Mouse (Mus musculus) heart, embryonic 16.5 days (tissue): ENCODE results near the gene BC030867. TPM values are rescaled to one million over a fixed set of nuclear protein-coding genes. Genes with fewer than 3 reads are reported as not detected.

Experiments
- ATAC-seq: fragments of 200-750 bp; cut with Nextera tagmentation; replicated peaks from 2 replicates; pipeline ENCODE4 v1.8.0; 2017; ENCODE audit warnings: moderate number of reproducible peaks; ENCODE audit not compliant: insufficient read depth, low FRiP score; ENCODE audit errors: extremely low read depth
- H3K27ac ChIP-seq: fragments of 300-500 bp; sonication (generic); 2 replicates; pipeline ENCODE4 v1.5.1; 2014; ENCODE audit warnings: mild to moderate bottlenecking, low read length, control low read depth, moderate library complexity
- H3K27me3 ChIP-seq: fragments of 300-500 bp; sonication (generic); 2 replicates; pipeline ENCODE4 v1.6.1; 2014; ENCODE audit warnings: low read length, mixed read lengths; ENCODE audit not compliant: control insufficient read depth, insufficient read depth
- H3K36me3 ChIP-seq: fragments of 300-500 bp; sonication (generic); 2 replicates; pipeline ENCODE4 v1.6.1; 2014; ENCODE audit not compliant: control insufficient read depth, insufficient read depth
- H3K4me1 ChIP-seq: fragments of 300-500 bp; sonication (generic); 2 replicates; pipeline ENCODE4 v1.6.1; 2014; ENCODE audit warnings: low read length, mixed read lengths; ENCODE audit not compliant: control insufficient read depth, insufficient read depth
- H3K4me2 ChIP-seq: fragments of 300-500 bp; sonication (generic); 2 replicates; pipeline ENCODE4 v1.6.1; 2014; ENCODE audit warnings: low read depth, mild to moderate bottlenecking, control low read depth, low read length
- H3K4me3 ChIP-seq: fragments of 300-500 bp; sonication (generic); 2 replicates; pipeline ENCODE4 v1.5.1; 2014; ENCODE audit warnings: mild to moderate bottlenecking, control low read depth, low read length
- H3K9ac ChIP-seq: fragments of 300-500 bp; sonication (generic); 2 replicates; pipeline ENCODE4 v1.6.1; 2014; ENCODE audit warnings: low read length, control low read depth
- H3K9me3 ChIP-seq: fragments of 300-500 bp; sonication (generic); replicated peaks from 2 replicates; pipeline ENCODE4 v1.6.1; 2016; ENCODE audit warnings: low read length; ENCODE audit not compliant: control insufficient read depth
- WGBS: fragments of 180-500 bp; shearing (Covaris S2); extraction: QIAGEN DNeasy Blood & Tissue Kit; methylation state at CpG from one replicate; pipeline ENCODE4 v1.1.7; 2014; 5-methylcytosine and 5-hydroxymethylcytosine counted together
- polyA plus RNA-seq: library from polyadenylated mRNA; unstranded; fragments of >200 nt; fragmentation: Nextera tagmentation; extraction: Ambion mirVana; gene quantifications from 2 replicates; pipeline ENCODE4 v1.2.1, GENCODE M21; 2015

Gene BC030867
- polyA plus RNA-seq, 1 experiment from 2014 or later = 11.8 TPM

GRCm38 (mm10) chr11:102297577-102298556 lies 49.2 kb downstream of the BC030867 start:
- Histone ChIP-seq H3K4me3 (peak overlapping the region; percentile 81), H3K9me3 (no peaks in the 10 kb centered on the region), H3K36me3 (peaks cover 9% of the 10 kb centered on the region; the same call in 1 of the 2 replicates), H3K27ac (peak overlapping the region; percentile 99), H3K4me2 (peak overlapping the region; percentile 98), H3K4me1 (peaks cover 20% of the 10 kb centered on the region), H3K27me3 (no peaks in the 10 kb centered on the region), H3K9ac (peak overlapping the region; percentile 91)
- WGBS = 23% methylated on average over 27 of the region's 27 CpGs
- ATAC-seq = peak; percentile 5; the same call in 1 of the 2 replicates

GRCm38 (mm10) chr11:102299839-102300238 lies 51.2 kb downstream of the BC030867 start:
- WGBS = 20% methylated on average over 1 of the region's 1 CpGs
- no peak overlapping the region for H3K27ac ChIP-seq
- ATAC-seq = no peak

GRCm38 (mm10) chr11:102304141-102304540 lies 55.5 kb downstream of the BC030867 start:
- Histone ChIP-seq H3K27ac (no peak overlapping the region), H3K4me1 (peaks cover 4% of the 10 kb centered on the region), H3K9me3 (no peaks in the 10 kb centered on the region), H3K4me2 (no peak overlapping the region), H3K9ac (no peak overlapping the region), H3K36me3 (peaks cover 22% of the 10 kb centered on the region), H3K27me3 (no peaks in the 10 kb centered on the region), H3K4me3 (no peak overlapping the region)
- ATAC-seq = no peak
- 51% methylated on average over 2 of the region's 2 CpGs for WGBS

More at GRCm38 (mm10) chr11:102299839-102300238, 51.2 kb downstream of the BC030867 start:
- Histone ChIP-seq H3K27me3 (no peaks in the 10 kb centered on the region), H3K4me1 (peaks cover 13% of the 10 kb centered on the region), H3K36me3 (no peaks in the 10 kb centered on the region), H3K9me3 (no peaks in the 10 kb centered on the region), H3K4me3 (no peak overlapping the region), H3K9ac (no peak overlapping the region), H3K4me2 (no peak overlapping the region)

GRCm38 (mm10) chr11:102305359-102305758 lies 56.7 kb downstream of the BC030867 start:
- no peak for ATAC-seq
- Histone ChIP-seq H3K4me3 (no peak overlapping the region), H3K9me3 (no peaks in the 10 kb centered on the region), H3K4me2 (no peak overlapping the region), H3K36me3 (peaks cover 28% of the 10 kb centered on the region), H3K4me1 (peaks cover 14% of the 10 kb centered on the region), H3K9ac (no peak overlapping the region), H3K27ac (no peak overlapping the region), H3K27me3 (no peaks in the 10 kb centered on the region)
- 55% methylated on average over 3 of the region's 3 CpGs for WGBS

DNA sequence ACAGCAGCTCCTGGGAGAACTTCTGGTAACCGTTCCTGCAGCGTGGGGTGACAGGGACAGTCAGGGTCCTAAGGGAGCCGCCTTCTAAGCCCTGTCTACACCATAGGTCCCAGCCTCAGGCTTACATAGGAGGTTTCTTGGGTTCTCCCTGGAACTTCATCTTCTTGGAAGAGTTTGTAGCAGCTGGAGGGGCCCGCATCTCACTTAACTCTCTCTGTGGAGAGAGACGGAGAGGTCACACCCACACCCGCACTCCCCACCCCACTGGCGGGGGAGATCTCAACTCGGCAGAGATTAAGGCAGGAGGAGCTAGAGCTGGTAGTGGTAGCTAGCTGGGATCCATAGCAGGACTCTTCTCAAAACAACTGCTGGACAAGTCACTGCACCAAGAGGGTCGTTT lies 59.4 kb downstream of the BC030867 start:
- no peak overlapping the region for H3K4me2 ChIP-seq
- H3K4me1 ChIP-seq = peaks cover 22% of the 10 kb centered on the region
- 74% methylated on average over 9 of the region's 9 CpGs for WGBS
- no peak overlapping the region for H3K4me3 ChIP-seq
- no peak for ATAC-seq
- H3K27ac ChIP-seq = no peak overlapping the region
- peaks cover 34% of the 10 kb centered on the region for H3K36me3 ChIP-seq
- H3K27me3 ChIP-seq = no peaks in the 10 kb centered on the region
- H3K9ac ChIP-seq = no peak overlapping the region
- no peaks in the 10 kb centered on the region for H3K9me3 ChIP-seq

DNA sequence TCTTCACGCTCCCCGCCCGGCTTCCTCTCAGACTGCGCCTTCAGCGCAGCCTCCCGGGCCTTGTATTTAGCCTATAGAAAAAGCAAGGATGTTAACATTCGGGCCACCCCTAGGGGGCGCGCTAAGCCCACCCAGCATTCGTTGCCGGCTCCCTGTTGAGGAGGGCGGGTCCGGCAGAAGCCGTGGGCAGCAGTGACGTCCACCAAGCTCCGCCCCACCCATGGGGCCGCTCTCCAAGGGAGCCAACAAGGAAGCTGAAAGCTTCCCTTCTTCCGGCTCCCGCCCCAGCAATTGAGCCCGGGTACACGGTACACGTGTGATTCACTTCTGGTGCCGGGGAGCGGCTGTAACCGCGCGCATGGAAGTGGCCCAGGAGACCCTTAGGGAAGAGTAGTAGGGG lies 60.3 kb downstream of the BC030867 start:
- Histone ChIP-seq H3K9ac (peak overlapping the region; percentile 63), H3K4me3 (peak overlapping the region; percentile 57), H3K27ac (peak overlapping the region; percentile 78), H3K4me2 (peak overlapping the region; percentile 82), H3K4me1 (peaks cover 22% of the 10 kb centered on the region), H3K27me3 (no peaks in the 10 kb centered on the region), H3K36me3 (peaks cover 42% of the 10 kb centered on the region), H3K9me3 (no peaks in the 10 kb centered on the region)
- ATAC-seq = peak; percentile 96
- WGBS = under 1% methylated on average over 27 of the region's 27 CpGs

GRCm38 (mm10) chr11:102309821-102310617 lies 61.3 kb downstream of the BC030867 start:
- 88% methylated on average over 22 of the region's 22 CpGs for WGBS
- peak overlapping the region; percentile 63 for H3K9ac ChIP-seq
- no peaks in the 10 kb centered on the region for H3K27me3 ChIP-seq
- ATAC-seq = no peak
- peaks cover 22% of the 10 kb centered on the region for H3K4me1 ChIP-seq
- peak overlapping the region; percentile 57 for H3K4me3 ChIP-seq
- H3K27ac ChIP-seq = peak overlapping the region; percentile 78
- peak overlapping the region; percentile 82 for H3K4me2 ChIP-seq
- H3K9me3 ChIP-seq = no peaks in the 10 kb centered on the region
- H3K36me3 ChIP-seq = peaks cover 53% of the 10 kb centered on the region

DNA sequence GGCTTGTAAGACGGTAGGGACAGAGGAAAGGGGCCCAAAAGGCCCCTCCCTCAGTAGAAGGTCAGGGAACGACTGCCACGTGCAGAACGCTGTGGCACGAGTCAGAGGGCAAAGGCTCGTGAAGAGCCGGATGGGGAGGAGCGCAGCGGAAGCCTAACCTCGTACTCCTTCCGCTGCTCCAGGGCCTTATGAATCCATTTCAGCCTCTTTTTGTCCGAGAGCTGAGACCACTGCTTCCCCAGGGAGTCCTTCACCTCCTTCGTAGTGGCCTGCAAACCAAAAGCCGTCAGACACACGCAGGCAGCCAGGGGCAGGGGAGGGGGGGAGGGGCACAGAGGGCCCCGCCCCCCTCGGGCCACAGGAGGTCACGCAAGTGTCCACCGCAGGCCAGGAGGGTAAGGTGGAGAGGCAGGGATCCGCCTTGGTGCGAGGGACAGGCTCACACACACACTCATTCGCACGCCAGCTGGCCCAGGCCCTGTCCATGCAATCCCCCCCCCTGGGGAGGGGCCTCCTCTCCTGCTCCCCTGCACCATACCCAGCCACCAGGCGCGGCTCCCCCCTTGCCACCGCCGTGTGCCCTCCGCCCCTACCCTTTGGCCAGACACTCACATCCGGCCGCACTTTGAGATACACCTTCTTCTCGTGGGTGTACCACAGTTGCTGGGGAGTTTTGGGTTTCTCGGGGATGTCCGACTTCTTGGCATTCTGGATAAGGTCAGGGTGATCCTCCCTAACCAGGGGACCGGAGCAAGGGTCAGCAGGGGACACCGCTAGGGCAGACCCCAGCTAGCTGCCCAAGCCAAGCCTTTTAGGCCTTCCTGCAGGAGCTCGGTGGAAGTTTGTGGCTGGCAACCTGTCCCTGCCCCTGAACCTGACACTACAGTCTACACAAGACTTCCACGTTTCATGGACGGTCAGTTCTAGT lies 62.4 kb downstream of the BC030867 start:
- ATAC-seq = no peak
- H3K4me3 ChIP-seq = no peak overlapping the region
- WGBS = 47% methylated on average over 37 of the region's 38 CpGs
- H3K4me2 ChIP-seq = no peak overlapping the region; the same call in 1 of the 2 replicates
- no peak overlapping the region for H3K27ac ChIP-seq
- no peak overlapping the region for H3K9ac ChIP-seq
- peaks cover 53% of the 10 kb centered on the region for H3K36me3 ChIP-seq
- no peaks in the 10 kb centered on the region for H3K9me3 ChIP-seq
- peaks cover 29% of the 10 kb centered on the region for H3K4me1 ChIP-seq
- H3K27me3 ChIP-seq = no peaks in the 10 kb centered on the region
